In the genomic region with DNA sequence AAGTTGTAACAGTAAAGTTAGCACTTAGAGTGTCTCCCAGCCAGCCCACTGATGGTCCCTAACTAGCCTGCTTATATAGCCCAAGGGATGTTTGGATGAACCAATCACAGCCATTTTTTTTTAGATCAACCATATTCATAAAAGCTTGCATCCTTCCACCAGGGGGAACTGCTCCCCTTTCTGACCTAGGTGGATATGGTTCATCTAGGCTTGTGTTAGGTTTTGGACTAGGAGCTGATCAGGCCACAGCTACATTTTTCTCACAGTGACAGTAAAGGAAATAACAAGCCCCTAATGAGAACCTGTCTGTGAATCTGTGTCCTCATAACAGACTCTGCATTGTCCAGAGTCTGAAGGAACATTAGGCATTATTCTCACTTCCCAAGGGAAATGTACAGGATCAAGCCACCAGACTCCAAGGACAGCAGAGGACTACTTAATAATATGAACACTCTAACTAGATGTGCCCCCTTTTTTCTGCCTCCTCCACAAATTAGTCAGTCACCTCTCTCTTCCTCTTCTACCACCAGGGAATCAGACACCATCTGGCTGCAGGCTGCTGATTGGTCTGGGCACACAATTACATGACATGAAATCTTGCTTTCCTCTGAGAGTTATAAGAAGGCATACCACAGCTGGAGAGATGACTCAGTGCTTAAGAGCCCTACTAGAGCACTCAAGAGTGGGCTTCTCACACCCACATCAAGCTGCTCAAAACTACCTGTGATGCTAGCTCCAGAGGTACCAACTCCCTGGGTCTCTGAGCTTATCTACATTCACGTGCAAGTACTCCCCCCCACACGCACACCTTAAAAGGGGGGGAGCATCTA, we compare ENCODE assay signal across 17 mouse cellular contexts.
DNase-seq lines count a peak whose midpoint lies in the region; ATAC-seq and TF ChIP-seq lines count a peak whose summit lies in the region.
"Had no signal": no experiment of that assay in that cellular context is flagged by ENCODE, and none has a peak within 500 bp of the region (broad histone marks: within the 10 kb centered on the region; RNA-seq: fewer than 3 reads in every experiment).

No protein-coding gene starts in this region.

- no peak overlapping the region for H3K4me3 ChIP-seq in forebrain, embryonic 15.5 days
- no peak overlapping the region for H3K4me3 ChIP-seq in forebrain, embryonic 14.5 days (ENCODE audit: low read depth, low read length)
- H3K4me3 ChIP-seq in liver, postnatal 0 days (ENCODE audit: low read depth, low read length), result no peak overlapping the region
- H3K4me3 ChIP-seq in liver, embryonic 11.5 days (ENCODE audit: low read depth, low read length), result no peak overlapping the region
- H3K4me3 ChIP-seq: heart, embryonic 10.5 days; intestine, embryonic 15.5 days; liver, embryonic 13.5 days had no signal

- H3K36me3 ChIP-seq in forebrain, embryonic 15.5 days, result no peaks in the 10 kb centered on the region
- no peaks in the 10 kb centered on the region for H3K36me3 ChIP-seq in forebrain, embryonic 14.5 days (ENCODE audit: control insufficient read depth, insufficient read depth, low read length)
- no peaks in the 10 kb centered on the region for H3K36me3 ChIP-seq in liver, postnatal 0 days (replicated peaks; ENCODE audit: insufficient read depth, low read length)
- H3K36me3 ChIP-seq in liver, embryonic 11.5 days (ENCODE audit: control insufficient read depth, insufficient read depth, low read length), result no peaks in the 10 kb centered on the region
- H3K36me3 ChIP-seq: heart, embryonic 10.5 days; intestine, embryonic 15.5 days; liver, embryonic 13.5 days had no signal

- 0 out of 2 replicates have a peak, but pooled peaks have one; percentile 16 for ATAC-seq in forebrain, embryonic 15.5 days (replicated peaks)
- no peak for ATAC-seq in forebrain, embryonic 14.5 days
- ATAC-seq in liver, postnatal 0 days, result no peak
- no peak for ATAC-seq in liver, embryonic 11.5 days (replicated peaks; ENCODE audit: low FRiP score)
- ATAC-seq: intestine, embryonic 15.5 days; lung, postnatal 0 days had no signal

- no peaks in the 10 kb centered on the region for H3K9me3 ChIP-seq in forebrain, embryonic 15.5 days
- no peaks in the 10 kb centered on the region for H3K9me3 ChIP-seq in forebrain, embryonic 14.5 days (replicated peaks; ENCODE audit: control insufficient read depth, low read length)
- H3K9me3 ChIP-seq in liver, postnatal 0 days (ENCODE audit: low read length), result no peaks in the 10 kb centered on the region
- H3K9me3 ChIP-seq in liver, embryonic 11.5 days (ENCODE audit: control insufficient read depth, low read length), result no peaks in the 10 kb centered on the region
- H3K9me3 ChIP-seq: heart, embryonic 10.5 days; intestine, embryonic 15.5 days; liver, embryonic 13.5 days had no signal

- no peak overlapping the region for H3K27ac ChIP-seq in forebrain, embryonic 15.5 days (replicated peaks)
- H3K27ac ChIP-seq in forebrain, embryonic 14.5 days (ENCODE audit: low read depth, low read length), result no peak overlapping the region
- no peak overlapping the region for H3K27ac ChIP-seq in liver, postnatal 0 days (ENCODE audit: low read depth)
- H3K27ac ChIP-seq in liver, embryonic 11.5 days (ENCODE audit: low read depth, low read length), result no peak overlapping the region
- H3K27ac ChIP-seq: heart, embryonic 10.5 days; intestine, embryonic 15.5 days; liver, embryonic 13.5 days had no signal

- WGBS in forebrain, embryonic 15.5 days, result 83% methylated on average over 2 of the region's 2 CpGs
- 90% methylated on average over 2 of the region's 2 CpGs for WGBS in forebrain, embryonic 14.5 days
- WGBS in liver, postnatal 0 days (ENCODE audit: insufficient replicate concordance), result 65% methylated on average over 2 of the region's 2 CpGs
- 84% methylated on average over 2 of the region's 2 CpGs for WGBS in liver, embryonic 11.5 days

- TF ChIP-seq EP300 in liver, postnatal 0 days (IDR thresholded peaks at IDR 0.05; ENCODE audit: low read depth), result no peak

- H3K4me2 ChIP-seq in forebrain, embryonic 15.5 days (replicated peaks), result no peak overlapping the region
- no peak overlapping the region for H3K4me2 ChIP-seq in forebrain, embryonic 14.5 days (ENCODE audit: low read length)
- no peak overlapping the region for H3K4me2 ChIP-seq in liver, postnatal 0 days (ENCODE audit: low read depth, low read length)
- no peak overlapping the region for H3K4me2 ChIP-seq in liver, embryonic 11.5 days
- H3K4me2 ChIP-seq: intestine, embryonic 15.5 days; liver, embryonic 13.5 days had no signal

- DNase-seq in forebrain, embryonic 14.5 days (ENCODE audit: low spot score), result no peak
- no peak for DNase-seq in liver, postnatal 0 days
- DNase-seq in liver, embryonic 11.5 days (ENCODE audit: low spot score), result no peak
- DNase-seq in right cerebral cortex, postnatal 25 days, result peak; percentile 11
- DNase-seq in right cerebral cortex, postnatal 10 days (ENCODE audit: low spot score in 2 of 2), result no peak
- DNase-seq in spleen, adult 18-20 months, result no peak
- no peak for DNase-seq in MN1 (ENCODE audit: low spot score)
- DNase-seq: cerebellum, postnatal 36 days; gastrocnemius, postnatal 25 days; heart, postnatal 14 days; kidney, postnatal 10 days; layer of hippocampus, adult 9-11 months; liver, embryonic 13.5 days had no signal

- H3K4me1 ChIP-seq in forebrain, embryonic 15.5 days, result no peaks in the 10 kb centered on the region
- H3K4me1 ChIP-seq in forebrain, embryonic 14.5 days (ENCODE audit: control insufficient read depth, insufficient read depth, low read length), result no peaks in the 10 kb centered on the region
- no peaks in the 10 kb centered on the region for H3K4me1 ChIP-seq in liver, postnatal 0 days (ENCODE audit: insufficient read depth)
- no peaks in the 10 kb centered on the region for H3K4me1 ChIP-seq in liver, embryonic 11.5 days (replicated peaks; ENCODE audit: control insufficient read depth, insufficient read depth, low read length)
- H3K4me1 ChIP-seq: heart, embryonic 10.5 days; intestine, embryonic 15.5 days; liver, embryonic 13.5 days had no signal

- no peak overlapping the region for H3K9ac ChIP-seq in forebrain, embryonic 15.5 days (replicated peaks)
- H3K9ac ChIP-seq in forebrain, embryonic 14.5 days (ENCODE audit: low read length), result no peak overlapping the region
- no peak overlapping the region for H3K9ac ChIP-seq in liver, postnatal 0 days (replicated peaks)
- no peak overlapping the region for H3K9ac ChIP-seq in liver, embryonic 11.5 days (ENCODE audit: low read depth, low read length)
- H3K9ac ChIP-seq: intestine, embryonic 15.5 days; liver, embryonic 13.5 days had no signal

- H3K27me3 ChIP-seq in forebrain, embryonic 15.5 days, result no peaks in the 10 kb centered on the region
- H3K27me3 ChIP-seq in forebrain, embryonic 14.5 days (replicated peaks; ENCODE audit: control insufficient read depth, insufficient read depth, low read length), result no peaks in the 10 kb centered on the region
- no peaks in the 10 kb centered on the region for H3K27me3 ChIP-seq in liver, postnatal 0 days (ENCODE audit: insufficient read depth, low read length)
- no peaks in the 10 kb centered on the region for H3K27me3 ChIP-seq in liver, embryonic 11.5 days (replicated peaks; ENCODE audit: control insufficient read depth, insufficient read depth, low read length)
- H3K27me3 ChIP-seq: intestine, embryonic 15.5 days; liver, embryonic 13.5 days had no signal

- 0 out of 2 replicates have a peak, but pooled peaks have one; percentile 9 for TF ChIP-seq CTCF in liver, postnatal 0 days (IDR thresholded peaks at IDR 0.05; ENCODE audit: low read depth)
